ENCODE assay signal across 8 mouse cellular contexts in the genomic region with DNA sequence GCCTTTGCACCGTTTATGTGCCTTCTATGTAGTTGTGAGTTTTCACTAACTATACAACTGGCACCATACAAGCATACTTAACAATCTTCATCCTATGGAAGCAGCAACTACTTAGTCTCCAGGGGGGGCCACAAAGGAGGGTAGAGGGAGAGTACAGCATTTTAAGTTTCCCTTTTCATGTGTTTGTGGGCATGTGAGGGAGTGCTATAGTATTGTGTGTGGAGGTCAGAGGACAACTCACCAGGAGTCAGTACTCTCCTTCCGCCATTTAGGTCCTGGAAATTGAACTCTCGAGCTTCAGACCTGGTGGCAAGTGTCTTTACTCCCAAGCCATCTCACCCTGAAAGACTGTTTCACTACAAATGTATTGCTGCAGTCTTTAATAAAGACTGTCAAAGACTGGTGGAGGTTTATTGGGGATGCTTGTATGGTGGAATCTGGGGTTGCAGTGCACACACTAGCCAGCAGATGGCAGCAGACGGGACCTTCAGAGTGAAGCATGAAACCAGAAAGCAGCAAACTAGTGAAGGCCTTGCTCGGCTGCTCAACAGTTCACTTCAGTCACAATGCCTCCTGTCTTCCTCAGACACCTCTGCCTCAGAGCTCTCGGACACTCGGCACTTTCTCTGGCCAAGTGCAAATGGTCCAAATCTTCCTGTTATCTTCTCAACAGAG. TPM values are rescaled to one million over a fixed set of nuclear protein-coding genes. Genes with fewer than 3 reads are reported as not detected.
A peak's percentile ranks its signal among the peaks of the same experiment; 100 is the strongest.
DNase-seq lines count a peak whose midpoint lies in the region; ATAC-seq lines count a peak whose summit lies in the region.

No protein-coding gene starts in this region.

- H3K36me3 ChIP-seq in liver, embryonic 13.5 days, result peaks cover 4% of the 10 kb centered on the region

- no peak overlapping the region for H3K27ac ChIP-seq in liver, embryonic 13.5 days

- DNase-seq in 416B (ENCODE audit: low read depth) (peak; percentile 79), ES-CJ7 (ENCODE audit: low read depth, low spot score) (peak; percentile 78)
- peak; percentile 43 for DNase-seq in cerebellum, adult 11 months
- peak; percentile 71 for DNase-seq in kidney, adult 9 months
- peak; percentile 49 for DNase-seq in liver, embryonic 13.5 days
- peak; percentile 51 for DNase-seq in retina, adult 2 months (ENCODE audit: low read depth, low spot score)
- DNase-seq in thymus, postnatal 4 days, result peak; percentile 81

- H3K9ac ChIP-seq in liver, embryonic 13.5 days, result no peak overlapping the region

- 24% methylated on average over 7 of the region's 7 CpGs for WGBS in liver, embryonic 13.5 days (ENCODE audit: insufficient replicate concordance)

- no peak overlapping the region for H3K4me3 ChIP-seq in liver, embryonic 13.5 days (replicated peaks)

- peaks cover 5% of the 10 kb centered on the region; the same call in 1 of the 2 replicates for H3K27me3 ChIP-seq in liver, embryonic 13.5 days

- no peak overlapping the region for H3K4me2 ChIP-seq in liver, embryonic 13.5 days

- ATAC-seq in frontal cortex, adult (ENCODE audit: low TSS enrichment), result peak; percentile 89
- ATAC-seq in liver, embryonic 13.5 days (ENCODE audit: low read depth), result 0 out of 2 replicates have a peak, but pooled peaks have one; percentile 39

- H3K9me3 ChIP-seq in liver, embryonic 13.5 days (replicated peaks), result no peaks in the 10 kb centered on the region

- H3K4me1 ChIP-seq in liver, embryonic 13.5 days (replicated peaks), result peaks cover 7% of the 10 kb centered on the region; the same call in 1 of the 2 replicates

RNA-seq across cellular contexts. Expression of a gene that starts 10.6 kb away (rescaled TPM):
- polyA plus RNA-seq in liver, embryonic 13.5 days (2015; fragmentation: Nextera tagmentation; extraction: Ambion mirVana), result 259 and 263 TPM in 2 replicates

RNA-seq across cellular contexts. Expression of a gene that starts 12.9 kb away (rescaled TPM):
- 3.9 and 4.5 TPM in 2 replicates for polyA plus RNA-seq in liver, embryonic 13.5 days (2015; fragmentation: Nextera tagmentation; extraction: Ambion mirVana)
